ENCODE assay signal across 15 mouse cellular contexts in the genomic region with DNA sequence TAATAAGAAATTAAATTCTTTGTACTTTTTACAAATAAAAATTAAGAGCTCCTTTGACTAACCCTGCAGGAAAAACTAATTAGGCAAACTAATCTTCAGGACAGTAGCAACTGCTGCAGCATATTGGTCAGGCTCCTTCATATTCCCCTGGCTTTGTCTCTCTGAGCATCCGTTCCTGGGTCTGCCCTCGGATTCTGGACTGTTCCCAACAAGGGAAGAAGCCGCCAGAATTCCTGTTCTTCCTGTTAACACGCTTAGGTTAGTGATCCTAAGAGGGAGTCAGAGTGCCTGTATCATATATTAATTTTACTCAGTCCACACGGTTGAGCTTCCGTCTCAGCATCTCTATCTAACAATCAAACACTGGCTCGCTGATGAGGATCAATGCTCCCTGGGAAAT.
DNase-seq lines count a peak whose midpoint lies in the region; TF ChIP-seq lines count a peak whose summit lies in the region.
"Had no signal": no experiment of that assay in that cellular context is flagged by ENCODE, and none has a peak within 500 bp of the region (broad histone marks: within the 10 kb centered on the region; RNA-seq: fewer than 3 reads in every experiment).

No protein-coding gene starts in this region.

- DNase-seq in cerebellum, postnatal 10 days, result peak; percentile 69 to 72
- no peak for DNase-seq in cerebellum, adult 2 months
- DNase-seq in cerebellum, postnatal 14 days, result peak; percentile 49 to 50
- no peak for DNase-seq in cerebellum, adult 11-12 months
- DNase-seq: adrenal gland, adult 2 months; adrenal gland, adult 8-10 months; adrenal gland, postnatal 10 days; adrenal gland, postnatal 14 days; adrenal gland, postnatal 25 days; adrenal gland, postnatal 36 days; B cell, adult 2 months; cerebellum, adult 11 months; cerebellum, adult 18-20 months; cerebellum, adult 8-10 months had no signal

- no peak for TF ChIP-seq POLR2A in cerebellum, adult 2 months (IDR thresholded peaks at IDR 0.05; ENCODE audit: borderline replicate concordance, insufficient read depth, low read length)

- 38% methylated on average over 7 of the region's 7 CpGs for WGBS in cerebellum, adult 2 months

- H3K27me3 ChIP-seq in cerebellum, adult 2 months (ENCODE audit: control insufficient read depth, insufficient read depth, low read length), result no peaks in the 10 kb centered on the region
- H3K27me3 ChIP-seq: CH12.LX had no signal

- TF ChIP-seq CTCF in cerebellum, adult 2 months (IDR thresholded peaks at IDR 0.05; ENCODE audit: borderline replicate concordance, insufficient read depth, low read depth, low read length), result no peak

- H3K4me1 ChIP-seq in cerebellum, adult 2 months (ENCODE audit: control insufficient read depth, insufficient read depth, low read length), result no peaks in the 10 kb centered on the region

- H3K27ac ChIP-seq in cerebellum, adult 2 months (ENCODE audit: insufficient read depth, low read length), result no peak overlapping the region

- H3K4me3 ChIP-seq in cerebellum, adult 2 months (replicated peaks; ENCODE audit: insufficient read depth, low read depth, low read length), result no peak overlapping the region

Comparison
In these comparisons a context has a peak if more than half of its experiments do, and no peak if none do; other contexts are left out.
1. DNase-seq: peak in cerebellum, postnatal 10 days (2 of 2) and cerebellum, postnatal 14 days (2 of 2); none in cerebellum, adult 2 months (0 of 2) and cerebellum, adult 11-12 months (single experiment).